Mouse (Mus musculus) small intestine, adult 2 months (tissue): ENCODE results near the gene Hcar1.

Experiments used
- CTCF ChIP-seq: fragments of 200-500 bp; IDR thresholded peaks from 2 replicates; pipeline ENCODE4 v1.5.1; 2012; ENCODE audit warnings: low read depth, mild to moderate bottlenecking, control low read depth, inconsistent platforms, low read length, moderate library complexity, mixed read lengths; ENCODE audit not compliant: insufficient replicate concordance, insufficient read length; ENCODE audit errors: extremely low read depth
- POLR2A ChIP-seq: fragments of 200-500 bp; IDR thresholded peaks from 2 replicates; pipeline ENCODE4 v1.6.1; 2012; ENCODE audit warnings: low read depth, mild to moderate bottlenecking, control low read depth, inconsistent platforms, low read length, moderate library complexity

DNA sequence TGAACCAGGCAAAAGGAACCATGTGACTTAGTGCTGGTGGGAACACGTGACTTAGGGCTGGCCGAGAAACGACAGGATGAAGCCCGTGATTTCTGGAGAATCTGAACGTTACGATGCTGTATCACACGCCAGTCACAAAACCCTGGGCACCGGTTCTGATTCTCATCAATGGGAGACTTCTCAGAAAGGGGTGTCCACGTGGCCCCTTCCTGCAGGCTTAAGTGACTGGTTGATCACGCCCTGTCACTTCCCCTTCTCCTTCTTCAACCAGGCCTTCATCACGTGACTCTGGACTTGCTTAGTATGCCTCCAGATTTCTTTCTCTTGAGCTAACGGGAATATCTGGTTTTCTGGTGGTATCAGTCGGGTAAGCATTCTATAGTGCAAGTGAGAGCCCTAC lies 17.5 kb upstream of the Hcar1 start:
- TF ChIP-seq CTCF (no peak), POLR2A (no peak)
